Mouse (Mus musculus) midbrain, embryonic 12.5 days (tissue): ENCODE measurements at regions not wholly inside any gene's neighbourhood (a gene's known extent, or its start where the extent isn't known, plus 50 kb on each side); places are given as distances from the start of the nearest gene placed in this dataset.

Experiments used
- ATAC-seq: fragments of 200-750 bp; cut with Nextera tagmentation; 2 replicates; pipeline ENCODE4 v1.8.0; 2017; ENCODE audit warnings: low read depth, moderate TSS enrichment, moderate library complexity; ENCODE audit not compliant: low FRiP score
- H3K27ac ChIP-seq: fragments of 300-500 bp; sonication (generic); replicated peaks from 2 replicates; pipeline ENCODE4 v1.5.1; 2016; ENCODE audit warnings: mild to moderate bottlenecking
- H3K27me3 ChIP-seq: fragments of 300-500 bp; sonication (generic); 2 replicates; pipeline ENCODE4 v1.6.1; 2016; ENCODE audit warnings: mild to moderate bottlenecking
- H3K36me3 ChIP-seq: fragments of 300-500 bp; sonication (generic); 2 replicates; pipeline ENCODE4 v1.6.1; 2016
- H3K4me1 ChIP-seq: fragments of 300-500 bp; sonication (generic); 2 replicates; pipeline ENCODE4 v1.6.1; 2016
- H3K4me2 ChIP-seq: fragments of 300-500 bp; sonication (generic); replicated peaks from 2 replicates; pipeline ENCODE4 v1.6.1; 2016; ENCODE audit warnings: mild to moderate bottlenecking, moderate library complexity
- H3K4me3 ChIP-seq: fragments of 300-500 bp; sonication (generic); 2 replicates; pipeline ENCODE4 v1.5.1; 2016; ENCODE audit warnings: mild to moderate bottlenecking
- H3K9ac ChIP-seq: fragments of 300-500 bp; sonication (generic); replicated peaks from 2 replicates; pipeline ENCODE4 v1.6.1; 2016; ENCODE audit warnings: mild to moderate bottlenecking, moderate library complexity
- H3K9me3 ChIP-seq: fragments of 300-500 bp; sonication (generic); 2 replicates; pipeline ENCODE4 v1.6.1; 2016; ENCODE audit warnings: mild to moderate bottlenecking
- WGBS: fragments of 180-500 bp; shearing (Covaris S2); methylation state at CpG from one replicate; pipeline ENCODE4 v1.1.7; 2016; 5-methylcytosine and 5-hydroxymethylcytosine counted together

GRCm38 (mm10) chr14:25394931-25395330, 64.1 kb upstream of the Zmiz1 start:
- ATAC-seq = no peak
- peaks cover 49% of the 10 kb centered on the region for H3K4me1 ChIP-seq
- no peaks in the 10 kb centered on the region for H3K36me3 ChIP-seq
- no peak overlapping the region for H3K27ac ChIP-seq
- no peak overlapping the region for H3K4me2 ChIP-seq
- no peaks in the 10 kb centered on the region for H3K9me3 ChIP-seq
- H3K27me3 ChIP-seq = 0 out of 2 replicates have a peak, but pooled peaks cover 4% of the 10 kb centered on the region
- 65% methylated on average over 6 of the region's 6 CpGs for WGBS
- H3K9ac ChIP-seq = no peak overlapping the region; the same call in 1 of the 2 replicates
- no peak overlapping the region for H3K4me3 ChIP-seq

DNA sequence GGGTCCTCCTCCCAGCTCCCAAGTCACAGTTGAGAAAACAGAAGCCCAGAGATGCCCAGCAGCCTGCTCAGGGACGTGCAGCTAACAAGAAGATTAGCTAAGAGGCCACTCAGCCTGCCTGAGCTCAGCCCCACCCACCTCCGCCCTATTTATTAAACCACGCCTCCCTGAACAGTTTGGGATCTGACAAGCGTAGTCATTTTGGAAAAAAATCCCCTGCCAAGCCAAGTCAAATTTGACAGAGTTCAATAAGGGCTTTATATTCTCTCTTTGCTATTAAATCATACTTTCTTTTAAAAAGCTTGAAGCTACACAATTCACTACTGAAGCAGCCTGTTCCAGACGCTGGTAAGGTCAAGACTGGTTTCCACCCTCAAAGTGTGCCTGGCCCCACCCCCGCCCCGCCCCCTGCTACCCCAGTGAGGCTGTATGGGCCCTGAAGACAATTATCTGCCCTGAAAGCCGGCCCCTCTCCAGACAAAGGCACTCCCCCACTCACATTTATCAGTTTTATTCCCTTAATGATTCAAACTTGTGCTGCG, 61.9 kb upstream of the Zmiz1 start:
- peak; percentile 85 for ATAC-seq
- WGBS = under 1% methylated on average over 9 of the region's 9 CpGs
- Histone ChIP-seq H3K9me3 (no peaks in the 10 kb centered on the region), H3K36me3 (no peaks in the 10 kb centered on the region), H3K9ac (peak overlapping the region; percentile 44; the same call in 1 of the 2 replicates), H3K27ac (peak overlapping the region; percentile 96), H3K4me1 (peaks cover 45% of the 10 kb centered on the region), H3K27me3 (0 out of 2 replicates have a peak, but pooled peaks cover 4% of the 10 kb centered on the region), H3K4me2 (peak overlapping the region; percentile 37), H3K4me3 (no peak overlapping the region)

- Histone ChIP-seq H3K9me3 (no peaks in the 10 kb centered on the region), H3K4me3 (no peak overlapping the region), H3K27me3 (0 out of 2 replicates have a peak, but pooled peaks cover 5% of the 10 kb centered on the region), H3K4me1 (peaks cover 45% of the 10 kb centered on the region), H3K4me2 (peak overlapping the region; percentile 37), H3K27ac (peak overlapping the region; percentile 96), H3K9ac (peak overlapping the region; percentile 44), H3K36me3 (no peaks in the 10 kb centered on the region)
- 4% methylated on average over 5 of the region's 5 CpGs for WGBS
- peak; percentile 79 for ATAC-seq
These were observed 61.2 kb upstream of the Zmiz1 start for GRCm38 (mm10) chr14:25397751-25398150.

- 0 out of 2 replicates have a peak, but pooled peaks cover 14% of the 10 kb centered on the region for H3K27me3 ChIP-seq
- H3K9ac ChIP-seq = no peak overlapping the region
- H3K4me3 ChIP-seq = no peak overlapping the region
- WGBS = 82% methylated on average over 5 of the region's 5 CpGs
- peaks cover 45% of the 10 kb centered on the region for H3K4me1 ChIP-seq
- no peaks in the 10 kb centered on the region for H3K9me3 ChIP-seq
- no peaks in the 10 kb centered on the region for H3K36me3 ChIP-seq
- ATAC-seq = no peak
- H3K4me2 ChIP-seq = no peak overlapping the region
- peak overlapping the region; percentile 96 for H3K27ac ChIP-seq
These were observed 60.2 kb upstream of the Zmiz1 start for GRCm38 (mm10) chr14:25398745-25399144.

- Histone ChIP-seq H3K4me2 (no peak overlapping the region), H3K27me3 (0 out of 2 replicates have a peak, but pooled peaks cover 14% of the 10 kb centered on the region), H3K27ac (no peak overlapping the region), H3K4me3 (no peak overlapping the region), H3K4me1 (peaks cover 45% of the 10 kb centered on the region), H3K9ac (no peak overlapping the region), H3K36me3 (no peaks in the 10 kb centered on the region), H3K9me3 (no peaks in the 10 kb centered on the region)
- WGBS = 73% methylated on average over 3 of the region's 3 CpGs
- ATAC-seq = no peak
These were observed 59.7 kb upstream of the Zmiz1 start for GRCm38 (mm10) chr14:25399286-25399685.

GRCm38 (mm10) chr14:25401104-25401963, 57.7 kb upstream of the Zmiz1 start:
- WGBS = 87% methylated on average over 19 of the region's 19 CpGs
- Histone ChIP-seq H3K4me1 (peaks cover 32% of the 10 kb centered on the region), H3K27ac (no peak overlapping the region)

GRCm38 (mm10) chr14:25402409-25402808, 56.6 kb upstream of the Zmiz1 start:
- no peak overlapping the region for H3K4me2 ChIP-seq
- no peaks in the 10 kb centered on the region for H3K36me3 ChIP-seq
- H3K9me3 ChIP-seq = no peaks in the 10 kb centered on the region
- 89% methylated on average over 1 of the region's 1 CpGs for whole genome bisulfite sequencing
- ATAC-seq = no peak
- no peak overlapping the region for H3K27ac ChIP-seq
- H3K27me3 ChIP-seq = 0 out of 2 replicates have a peak, but pooled peaks cover 14% of the 10 kb centered on the region
- H3K4me3 ChIP-seq = no peak overlapping the region
- H3K9ac ChIP-seq = no peak overlapping the region
- peaks cover 22% of the 10 kb centered on the region for H3K4me1 ChIP-seq

More at GRCm38 (mm10) chr14:25401104-25401963, 57.7 kb upstream of the Zmiz1 start:
- Histone ChIP-seq H3K9me3 (no peaks in the 10 kb centered on the region), H3K9ac (no peak overlapping the region), H3K36me3 (no peaks in the 10 kb centered on the region), H3K27me3 (0 out of 2 replicates have a peak, but pooled peaks cover 14% of the 10 kb centered on the region), H3K4me3 (no peak overlapping the region), H3K4me2 (no peak overlapping the region)
- no peak for ATAC-seq

- Histone ChIP-seq H3K36me3 (no peaks in the 10 kb centered on the region), H3K4me3 (no peak overlapping the region)
These were observed 53.8 kb upstream of the Zmiz1 start for GRCm38 (mm10) chr14:25405191-25405590.

DNA sequence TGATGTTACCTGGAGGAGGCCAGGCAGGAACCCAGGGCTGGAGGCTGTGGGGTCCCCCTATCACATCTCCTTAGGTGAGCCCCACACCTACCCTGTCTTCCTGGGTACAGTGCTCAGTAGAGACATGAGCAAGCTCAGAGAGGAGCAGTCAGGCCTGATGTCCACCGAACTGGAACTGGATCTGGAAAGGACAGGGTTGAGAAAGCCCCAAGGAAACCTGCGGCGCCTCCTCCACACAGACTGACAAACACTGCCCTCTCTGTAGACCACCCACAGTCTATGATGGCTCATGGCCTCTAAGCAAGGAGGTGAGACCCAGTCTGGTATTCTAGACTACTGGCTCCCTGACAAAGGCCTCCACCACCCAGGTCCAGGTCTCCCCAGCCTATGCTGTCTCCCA, 52.9 kb upstream of the Zmiz1 start:
- no peaks in the 10 kb centered on the region for H3K9me3 ChIP-seq
- H3K27ac ChIP-seq = no peak overlapping the region
- WGBS = 84% methylated on average over 3 of the region's 3 CpGs
- no peak overlapping the region for H3K9ac ChIP-seq
- peaks cover 3% of the 10 kb centered on the region; the same call in 1 of the 2 replicates for H3K4me1 ChIP-seq
- no peak overlapping the region for H3K4me3 ChIP-seq
- ATAC-seq = no peak
- no peaks in the 10 kb centered on the region for H3K36me3 ChIP-seq
- H3K27me3 ChIP-seq = 0 out of 2 replicates have a peak, but pooled peaks cover 10% of the 10 kb centered on the region
- H3K4me2 ChIP-seq = no peak overlapping the region

More at GRCm38 (mm10) chr14:25405191-25405590, 53.8 kb upstream of the Zmiz1 start:
- 0 out of 2 replicates have a peak, but pooled peaks cover 10% of the 10 kb centered on the region for H3K27me3 ChIP-seq
- WGBS = 87% methylated on average over 4 of the region's 4 CpGs
- no peak overlapping the region for H3K27ac ChIP-seq
- ATAC-seq = no peak
- no peak overlapping the region for H3K9ac ChIP-seq
- no peaks in the 10 kb centered on the region for H3K4me1 ChIP-seq
- H3K4me2 ChIP-seq = no peak overlapping the region
- no peaks in the 10 kb centered on the region for H3K9me3 ChIP-seq

- H3K4me3 ChIP-seq = no peak overlapping the region
- no peak overlapping the region for H3K4me2 ChIP-seq
- no peaks in the 10 kb centered on the region for H3K9me3 ChIP-seq
- no peak overlapping the region for H3K9ac ChIP-seq
- no peaks in the 10 kb centered on the region for H3K36me3 ChIP-seq
- H3K4me1 ChIP-seq = peaks cover 4% of the 10 kb centered on the region; the same call in 1 of the 2 replicates
- no peak for ATAC-seq
- 0 out of 2 replicates have a peak, but pooled peaks cover 10% of the 10 kb centered on the region for H3K27me3 ChIP-seq
- 92% methylated on average over 6 of the region's 6 CpGs for WGBS
- H3K27ac ChIP-seq = no peak overlapping the region
These were observed 52.4 kb upstream of the Zmiz1 start for GRCm38 (mm10) chr14:25406613-25407012.

DNA sequence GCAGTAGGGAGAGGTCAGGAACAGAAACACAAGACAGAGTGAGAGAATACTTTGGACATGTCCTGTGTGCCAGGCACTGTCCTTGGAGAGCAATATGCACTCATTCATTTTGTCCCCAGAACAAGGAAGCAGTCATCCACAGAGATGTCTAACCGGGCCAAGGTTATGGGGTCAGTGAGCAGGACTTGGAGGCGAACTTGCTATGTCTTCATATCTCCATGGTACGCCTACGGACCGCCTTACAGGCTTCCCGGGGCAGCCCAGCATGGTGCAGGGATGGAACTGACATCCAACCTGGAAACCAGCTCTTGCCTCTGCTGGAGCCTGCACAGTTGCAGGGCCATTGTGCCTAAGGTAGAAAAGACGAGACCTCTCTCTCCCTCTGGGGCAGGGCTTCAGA, 51.9 kb upstream of the Zmiz1 start:
- Histone ChIP-seq H3K4me1 (peaks cover 4% of the 10 kb centered on the region; the same call in 1 of the 2 replicates), H3K9me3 (no peaks in the 10 kb centered on the region), H3K27ac (no peak overlapping the region), H3K4me3 (no peak overlapping the region), H3K9ac (no peak overlapping the region), H3K36me3 (no peaks in the 10 kb centered on the region), H3K27me3 (0 out of 2 replicates have a peak, but pooled peaks cover 10% of the 10 kb centered on the region), H3K4me2 (no peak overlapping the region)
- no peak for ATAC-seq
- whole genome bisulfite sequencing = 75% methylated on average over 7 of the region's 7 CpGs
